Mouse (Mus musculus) ZHBTc4 (cell line): ENCODE data around the gene Rln3.
"Not testable (repeated sequence)": the region's sequence is repeated elsewhere in the genome, so short reads cannot be mapped to it uniquely, and the experiment has no call there.

ENCODE experiments used
- DNase-seq: peaks from one replicate; pipeline ENCODE4 v3.0.0-alpha.2; 2011; ENCODE audit warnings: low read depth, low spot score

Rln3 gene

GRCm38 (mm10) chr8:84021569-84021968, 23.2 kb downstream of the Rln3 start:
- peak; percentile 91 for DNase-seq

GRCm38 (mm10) chr8:84021096-84021495, 23.7 kb downstream of the Rln3 start, which contains the start of gene Palm3:
Gene Palm3, plus strand, starts transcription at chr8:84021471.
- peak; percentile 60 for DNase-seq

DNA sequence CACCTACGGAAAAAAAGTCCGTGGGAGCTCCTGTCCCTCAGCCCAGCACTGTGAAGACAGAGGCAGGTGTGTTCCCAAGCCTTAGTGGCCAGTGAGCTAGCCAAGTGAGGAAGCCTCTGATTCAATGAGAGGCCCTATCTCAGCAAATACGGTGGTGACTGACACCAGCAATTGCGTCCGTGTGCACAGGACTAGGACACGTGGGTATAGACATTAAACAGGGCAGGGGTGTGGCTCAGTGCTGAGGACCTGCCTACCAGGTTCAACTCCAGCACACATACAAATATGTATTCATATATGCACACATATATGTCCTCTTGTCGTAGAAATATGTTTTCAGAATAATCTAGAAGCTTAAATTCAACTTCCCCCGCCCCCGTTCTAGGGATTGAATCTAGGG, 25.1 kb downstream of the Rln3 start:
- DNase-seq: no peak

- peak; percentile 39 for DNase-seq
Measured at GRCm38 (mm10) chr8:84015833-84016232, 29.0 kb downstream of the Rln3 start.

- DNase-seq: peak; percentile 38
Measured at GRCm38 (mm10) chr8:84012499-84013165, 32.2 kb downstream of the Rln3 start.

GRCm38 (mm10) chr8:84011705-84012498, 32.9 kb downstream of the Rln3 start, which contains the start of gene 2210011C24Rik:
Gene 2210011C24Rik, minus strand, starts transcription at chr8:84012171.
- DNase-seq: peak; percentile 85

GRCm38 (mm10) chr8:84010625-84011611, 33.9 kb downstream of the Rln3 start:
- DNase-seq: peak; percentile 85

GRCm38 (mm10) chr8:84009876-84010275, 34.9 kb downstream of the Rln3 start:
- peak; percentile 92 for DNase-seq

- peak; percentile 87 for DNase-seq
Measured at GRCm38 (mm10) chr8:84008362-84008761, 36.4 kb downstream of the Rln3 start.

GRCm38 (mm10) chr8:84005502-84005901, 39.3 kb downstream of the Rln3 start:
- not testable (repeated sequence) for DNase-seq

- DNase-seq: peak; percentile 97
Measured at GRCm38 (mm10) chr8:84004533-84005201, 40.1 kb downstream of the Rln3 start.

DNA sequence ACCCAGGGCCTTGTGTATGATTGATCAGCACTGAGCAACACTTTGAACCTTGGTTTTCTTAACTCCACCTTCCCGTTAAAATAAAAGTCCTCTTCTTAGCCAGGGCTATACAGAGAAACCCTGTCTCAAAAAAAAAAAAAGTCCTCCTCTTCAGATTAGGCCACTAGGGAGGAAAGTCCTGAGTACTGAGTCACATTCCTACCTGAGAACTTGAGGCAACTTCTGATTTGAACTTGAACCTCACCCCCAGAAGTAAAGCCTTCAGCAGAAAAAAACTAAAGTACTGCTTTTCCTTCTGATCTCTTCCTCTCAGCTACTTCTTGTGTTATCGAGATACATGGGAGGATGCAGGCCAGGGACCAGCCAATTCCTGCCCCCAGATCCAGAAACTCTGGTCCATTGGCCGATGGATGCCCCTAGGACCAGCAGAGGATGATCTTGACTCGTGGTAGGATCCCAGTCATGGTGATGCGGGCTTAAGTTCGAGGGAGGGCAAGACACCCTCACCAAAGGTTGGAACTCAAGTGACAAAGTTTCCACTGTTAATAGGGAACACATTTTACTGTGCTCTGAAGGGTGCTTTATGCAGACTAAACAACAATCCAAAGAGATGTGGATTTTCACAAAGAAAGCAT, 41.1 kb downstream of the Rln3 start:
- no peak for DNase-seq

GRCm38 (mm10) chr8:84002957-84003611, 41.7 kb downstream of the Rln3 start:
- DNase-seq: no peak

DNA sequence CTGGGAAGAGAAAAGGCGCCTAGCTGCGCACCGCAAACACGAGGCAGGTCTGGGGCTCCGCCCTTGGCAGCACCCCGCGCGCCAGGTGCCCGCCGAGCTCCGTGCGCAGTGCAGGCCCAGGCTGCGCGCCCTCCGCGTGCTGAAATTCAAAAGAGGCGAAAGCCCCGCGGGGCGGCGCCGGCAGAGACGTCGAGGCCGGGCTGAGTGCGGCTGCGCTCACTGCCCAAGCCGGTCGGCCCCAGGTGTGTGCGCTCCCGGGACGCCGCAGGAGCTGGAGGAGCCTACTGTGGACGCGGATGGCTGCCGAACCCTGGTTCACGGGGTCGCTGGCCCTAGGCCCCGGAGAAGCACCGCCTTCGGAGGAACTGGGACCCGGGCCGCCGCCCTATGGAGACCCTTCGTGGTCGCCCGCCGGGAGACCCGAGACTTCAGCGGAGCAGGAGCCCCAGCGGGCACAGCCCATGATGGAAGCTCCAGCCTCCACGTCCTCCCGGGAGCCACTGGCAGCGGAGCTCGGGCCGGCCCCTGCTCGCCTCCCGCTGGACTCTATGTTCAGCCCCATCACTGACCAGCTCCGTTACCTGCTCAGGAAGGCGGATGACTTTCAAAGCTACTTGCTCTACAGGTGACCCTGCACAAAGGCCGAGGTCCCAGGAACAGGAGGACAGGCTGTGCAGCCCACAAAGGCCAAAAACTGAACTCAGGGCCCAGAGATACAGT, 43.4 kb downstream of the Rln3 start, which contains the start of gene 1700067K01Rik:
TSS of gene 1700067K01Rik (plus strand) at position 222 of the 720 bp plus-strand sequence.
- DNase-seq: peak; percentile 75

DNA sequence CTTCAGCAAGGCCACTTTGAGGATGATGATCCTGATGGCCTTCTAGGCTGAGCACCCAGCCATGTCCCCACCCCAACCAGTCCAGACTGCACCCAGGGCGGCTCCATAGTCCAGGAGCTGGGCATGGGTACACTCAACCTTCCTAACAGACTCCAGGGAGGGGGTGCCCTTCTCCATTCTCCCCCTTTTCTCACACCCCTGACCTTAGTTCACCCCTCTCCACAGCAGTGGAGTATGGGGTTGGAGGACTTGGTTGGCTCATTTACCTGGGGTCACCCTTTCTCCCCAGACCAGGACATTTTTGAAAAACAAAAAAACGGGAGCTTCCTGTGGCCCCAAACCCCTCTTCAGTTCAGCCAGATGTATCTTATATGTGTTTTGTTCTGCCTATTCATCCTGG, 45.0 kb downstream of the Rln3 start:
- DNase-seq: no peak

GRCm38 (mm10) chr8:83999057-83999705, 45.6 kb downstream of the Rln3 start:
- no peak for DNase-seq

- peak; percentile 87 for DNase-seq
Measured at GRCm38 (mm10) chr8:83998231-83999056, 46.4 kb downstream of the Rln3 start.
